Mouse (Mus musculus) hindbrain, embryonic 16.5 days (tissue): Measurements from ENCODE around the gene Trim61. TPM values are rescaled to one million over a fixed set of nuclear protein-coding genes. Genes with fewer than 3 reads are reported as not detected.

Experiments
- ATAC-seq: fragments of 200-750 bp; cut with Nextera tagmentation; 2 replicates; pipeline ENCODE4 v1.8.0; 2017; ENCODE audit warnings: moderate TSS enrichment, moderate library complexity
- H3K27ac ChIP-seq: fragments of 300-500 bp; sonication (generic); 2 replicates; pipeline ENCODE4 v1.5.1; 2014; ENCODE audit warnings: low read depth, mild to moderate bottlenecking, control low read depth, low read length, moderate library complexity
- H3K27me3 ChIP-seq: fragments of 300-500 bp; sonication (generic); replicated peaks from 2 replicates; pipeline ENCODE4 v1.6.1; 2014; ENCODE audit warnings: low read length; ENCODE audit not compliant: control insufficient read depth, insufficient read depth
- H3K36me3 ChIP-seq: fragments of 300-500 bp; sonication (generic); 2 replicates; pipeline ENCODE4 v1.6.1; 2014; ENCODE audit warnings: mild to moderate bottlenecking, low read length, moderate library complexity, mixed read lengths; ENCODE audit not compliant: control insufficient read depth, insufficient read depth
- H3K4me1 ChIP-seq: fragments of 300-500 bp; sonication (generic); 2 replicates; pipeline ENCODE4 v1.6.1; 2014; ENCODE audit warnings: low read depth, low read length; ENCODE audit not compliant: control insufficient read depth, insufficient read depth
- H3K4me2 ChIP-seq: fragments of 300-500 bp; sonication (generic); 2 replicates; pipeline ENCODE4 v1.6.1; 2014; ENCODE audit warnings: mild to moderate bottlenecking, low read length, control low read depth, moderate library complexity
- H3K4me3 ChIP-seq: fragments of 300-500 bp; sonication (generic); 2 replicates; pipeline ENCODE4 v1.5.1; 2014; ENCODE audit warnings: mild to moderate bottlenecking, low read length, control low read depth, moderate library complexity
- H3K9ac ChIP-seq: fragments of 300-500 bp; sonication (generic); 2 replicates; pipeline ENCODE4 v1.6.1; 2014; ENCODE audit warnings: low read depth, mild to moderate bottlenecking, control low read depth, low read length, moderate library complexity
- H3K9me3 ChIP-seq: fragments of 300-500 bp; sonication (generic); 2 replicates; pipeline ENCODE4 v1.6.1; 2014; ENCODE audit warnings: mild to moderate bottlenecking, low read length, moderate library complexity; ENCODE audit not compliant: control insufficient read depth
- WGBS: fragments of 180-500 bp; shearing (Covaris S2); extraction: QIAGEN DNeasy Blood & Tissue Kit; methylation state at CpG from one replicate; pipeline ENCODE4 v1.1.7; 2014; 5-methylcytosine and 5-hydroxymethylcytosine counted together
- polyA plus RNA-seq: library from polyadenylated mRNA; unstranded; fragments of >200 nt; fragmentation: Nextera tagmentation; extraction: Ambion mirVana; gene quantifications from 2 replicates; pipeline ENCODE4 v1.2.1, GENCODE M21; 2015

Gene Trim61
- polyA plus RNA-seq, 1 experiment from 2014 or later = not detected

DNA sequence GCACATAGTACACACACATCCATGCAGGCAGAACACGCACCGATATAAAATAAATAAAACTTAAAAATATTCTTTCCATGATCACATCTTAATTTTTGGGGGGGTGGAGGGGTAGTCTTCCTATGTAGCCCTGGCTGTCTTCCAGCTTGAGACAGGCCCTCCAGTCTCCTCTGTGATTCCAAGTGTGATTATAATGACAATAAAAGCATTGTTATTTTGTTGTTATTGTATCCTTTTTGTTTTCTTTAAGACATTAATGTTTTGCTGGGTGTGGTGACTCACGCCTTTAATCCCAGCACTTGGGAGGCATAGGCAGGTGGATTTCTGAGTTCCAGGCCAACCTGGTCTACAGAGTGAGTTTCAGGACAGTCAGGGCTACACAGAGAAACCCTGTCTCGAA lies 29.5 kb upstream of the Trim61 start:
- Histone ChIP-seq H3K9me3 (no peaks in the 10 kb centered on the region), H3K4me3 (no peak overlapping the region), H3K9ac (no peak overlapping the region), H3K4me2 (no peak overlapping the region), H3K27me3 (no peaks in the 10 kb centered on the region), H3K4me1 (no peaks in the 10 kb centered on the region), H3K36me3 (no peaks in the 10 kb centered on the region), H3K27ac (no peak overlapping the region)
- 80% methylated on average over 4 of the region's 4 CpGs for WGBS
- no peak for ATAC-seq

DNA sequence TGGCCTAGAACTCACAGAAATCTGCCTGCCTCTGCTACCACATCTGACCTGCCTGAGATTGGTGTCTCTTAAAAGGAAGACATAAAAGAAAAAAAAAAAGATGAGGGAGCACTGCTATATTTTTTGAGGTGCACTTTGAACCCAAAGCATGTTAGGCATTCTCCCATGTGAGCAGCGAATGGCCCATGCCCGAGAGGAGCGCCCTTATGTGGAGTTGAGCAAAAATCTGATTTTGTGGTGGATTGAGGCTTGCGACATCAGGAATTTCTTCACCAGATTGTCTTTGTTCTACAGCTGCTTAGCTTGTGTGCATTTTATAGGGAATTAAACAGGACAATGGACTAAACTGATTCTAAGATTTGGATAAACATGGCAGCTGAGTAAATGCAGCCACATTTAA lies 28.9 kb upstream of the Trim61 start:
- Histone ChIP-seq H3K36me3 (no peaks in the 10 kb centered on the region), H3K4me2 (no peak overlapping the region), H3K27me3 (no peaks in the 10 kb centered on the region), H3K4me3 (no peak overlapping the region), H3K4me1 (no peaks in the 10 kb centered on the region), H3K27ac (no peak overlapping the region), H3K9me3 (no peaks in the 10 kb centered on the region), H3K9ac (no peak overlapping the region)
- no peak for ATAC-seq
- WGBS = 90% methylated on average over 4 of the region's 4 CpGs

DNA sequence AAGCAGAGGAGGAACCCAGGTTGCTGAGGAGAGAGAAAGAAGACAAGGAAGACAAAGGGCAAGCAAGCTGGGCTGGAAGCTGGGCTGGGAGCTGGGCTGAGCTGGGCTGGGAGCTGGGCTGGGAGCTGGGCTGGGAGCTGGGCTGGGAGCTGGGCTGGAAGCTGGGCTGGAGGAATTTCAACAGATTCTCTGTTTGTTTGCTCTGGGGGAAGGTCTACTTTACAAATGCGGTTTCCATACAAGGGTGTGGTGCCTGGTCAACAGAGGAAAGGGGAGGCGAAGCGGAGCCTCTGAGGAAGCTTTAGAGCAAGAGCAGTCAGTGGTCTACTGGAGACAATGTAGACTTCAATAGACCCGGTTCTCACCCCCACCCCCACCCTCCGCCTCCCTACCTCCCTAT lies 28.2 kb upstream of the Trim61 start:
- Histone ChIP-seq H3K27me3 (no peaks in the 10 kb centered on the region), H3K9ac (no peak overlapping the region), H3K27ac (no peak overlapping the region), H3K9me3 (no peaks in the 10 kb centered on the region), H3K4me1 (no peaks in the 10 kb centered on the region), H3K4me3 (no peak overlapping the region), H3K36me3 (no peaks in the 10 kb centered on the region), H3K4me2 (no peak overlapping the region; the same call in 1 of the 2 replicates)
- WGBS = 28% methylated on average over 5 of the region's 5 CpGs
- no peak for ATAC-seq

DNA sequence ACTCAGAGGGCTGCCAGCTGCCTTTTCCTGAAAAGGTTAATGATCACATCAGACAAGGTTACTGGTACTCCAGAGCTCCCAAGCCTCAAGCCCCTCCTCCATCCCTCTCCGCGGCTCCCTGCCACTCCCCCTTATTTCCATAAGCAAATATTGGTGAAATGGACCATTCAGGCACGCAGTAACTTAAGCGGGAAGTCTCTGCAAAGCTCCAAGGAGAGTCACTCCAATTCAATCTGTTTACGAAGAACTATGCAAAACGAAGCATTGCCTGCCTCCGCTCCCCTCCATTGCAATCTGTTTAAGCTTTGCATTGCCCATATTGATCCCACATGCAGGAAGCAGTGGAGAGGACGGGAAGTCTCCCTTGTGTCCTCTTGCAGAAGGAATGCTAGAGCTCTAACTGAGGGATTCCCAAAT lies 18.8 kb upstream of the Trim61 start, which contains the start of gene Apela:
Apela (minus strand) TSS at position 220 of the 417 bp plus-strand sequence.
- peaks cover 5% of the 10 kb centered on the region; the same call in 1 of the 2 replicates for H3K4me1 ChIP-seq
- H3K9ac ChIP-seq = peak within 1 kb of the TSS; percentile 48
- 0% methylated on average over 8 of the region's 8 CpGs for WGBS
- H3K9me3 ChIP-seq = no peaks in the 10 kb centered on the region
- H3K4me2 ChIP-seq = peak within 1 kb of the TSS; percentile 63
- ATAC-seq = peak; percentile 84
- H3K27ac ChIP-seq = no peak within 1 kb of the TSS
- H3K36me3 ChIP-seq = no peaks in the 10 kb centered on the region
- no peaks in the 10 kb centered on the region for H3K27me3 ChIP-seq
- peak within 1 kb of the TSS; percentile 41 for H3K4me3 ChIP-seq

DNA sequence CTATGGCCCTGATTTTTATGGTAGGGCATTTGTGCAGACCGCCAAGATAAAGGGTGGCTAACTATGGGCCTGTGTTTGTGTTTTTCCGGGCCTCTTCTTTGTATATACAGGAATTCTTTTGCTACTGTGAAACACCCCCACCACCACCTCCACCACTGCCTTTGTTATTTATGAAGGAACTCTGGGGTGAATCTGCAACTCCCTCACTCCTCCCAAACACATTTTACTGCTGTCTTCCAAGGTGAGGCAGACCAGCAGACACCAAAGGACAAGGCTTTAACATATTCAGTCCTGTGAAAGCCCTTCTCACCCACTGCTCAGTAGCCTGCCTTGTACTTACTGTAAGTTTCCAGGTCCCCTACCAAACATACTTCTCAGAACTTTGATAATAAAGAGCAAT lies 15.8 kb upstream of the Trim61 start:
- H3K9ac ChIP-seq = no peak overlapping the region
- 44% methylated on average over 2 of the region's 2 CpGs for whole genome bisulfite sequencing

DNA sequence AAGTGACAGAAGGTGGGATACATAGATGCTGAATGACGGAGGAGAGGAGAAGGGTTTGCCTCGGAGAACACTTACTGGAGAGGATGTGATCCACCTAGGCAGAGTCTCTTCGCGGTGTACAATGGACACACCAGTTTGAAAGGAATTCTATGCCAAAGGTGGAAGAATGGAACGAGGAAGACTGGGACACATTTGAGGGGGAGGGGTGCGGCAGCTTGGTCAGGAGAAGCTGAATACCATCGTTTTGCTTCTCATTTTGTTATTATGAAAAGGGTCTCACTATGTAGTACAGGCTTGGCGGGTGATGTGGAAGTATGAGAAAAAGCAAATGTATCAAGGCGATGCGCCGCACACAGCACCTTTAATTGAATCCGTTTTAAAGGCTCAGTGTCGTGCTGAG lies 14.7 kb upstream of the Trim61 start:
- no peaks in the 10 kb centered on the region for H3K27me3 ChIP-seq
- H3K9ac ChIP-seq = no peak overlapping the region
- H3K27ac ChIP-seq = no peak overlapping the region
- WGBS = 86% methylated on average over 13 of the region's 13 CpGs
- no peaks in the 10 kb centered on the region for H3K9me3 ChIP-seq
- ATAC-seq = no peak
- H3K4me3 ChIP-seq = no peak overlapping the region
- H3K4me1 ChIP-seq = peaks cover 5% of the 10 kb centered on the region; the same call in 1 of the 2 replicates
- no peak overlapping the region for H3K4me2 ChIP-seq
- H3K36me3 ChIP-seq = no peaks in the 10 kb centered on the region

More for the DNA sequence above, 15.8 kb upstream of the Trim61 start:
- no peaks in the 10 kb centered on the region for H3K36me3 ChIP-seq
- H3K27me3 ChIP-seq = no peaks in the 10 kb centered on the region
- no peaks in the 10 kb centered on the region for H3K9me3 ChIP-seq
- no peak for ATAC-seq
- H3K4me2 ChIP-seq = no peak overlapping the region
- no peak overlapping the region for H3K4me3 ChIP-seq
- no peak overlapping the region for H3K27ac ChIP-seq
- peaks cover 5% of the 10 kb centered on the region; the same call in 1 of the 2 replicates for H3K4me1 ChIP-seq

DNA sequence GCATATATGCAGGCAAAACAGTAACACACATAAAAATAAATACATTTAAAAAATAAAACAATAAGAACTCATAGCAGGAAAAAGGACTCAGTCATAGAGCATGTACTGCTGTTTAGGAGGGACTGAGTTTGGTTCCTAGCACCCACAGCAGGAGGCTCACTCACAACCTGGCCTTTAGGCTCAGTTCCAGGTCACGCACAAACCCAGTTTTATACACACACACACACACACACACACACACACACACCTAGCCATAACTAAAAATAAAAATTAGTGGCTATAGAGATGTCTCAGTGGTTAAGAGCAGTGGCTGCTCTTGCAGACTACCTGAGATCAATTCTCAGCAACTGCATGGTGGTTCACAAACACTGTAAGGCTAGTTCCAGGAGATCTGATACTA lies 13.8 kb upstream of the Trim61 start:
- Histone ChIP-seq H3K36me3 (no peaks in the 10 kb centered on the region), H3K4me3 (no peak overlapping the region), H3K9me3 (no peaks in the 10 kb centered on the region), H3K27me3 (no peaks in the 10 kb centered on the region), H3K4me1 (peaks cover 2% of the 10 kb centered on the region; the same call in 1 of the 2 replicates), H3K27ac (no peak overlapping the region), H3K4me2 (no peak overlapping the region), H3K9ac (no peak overlapping the region)
- 100% methylated on average over 1 of the region's 1 CpGs for WGBS
- no peak for ATAC-seq

DNA sequence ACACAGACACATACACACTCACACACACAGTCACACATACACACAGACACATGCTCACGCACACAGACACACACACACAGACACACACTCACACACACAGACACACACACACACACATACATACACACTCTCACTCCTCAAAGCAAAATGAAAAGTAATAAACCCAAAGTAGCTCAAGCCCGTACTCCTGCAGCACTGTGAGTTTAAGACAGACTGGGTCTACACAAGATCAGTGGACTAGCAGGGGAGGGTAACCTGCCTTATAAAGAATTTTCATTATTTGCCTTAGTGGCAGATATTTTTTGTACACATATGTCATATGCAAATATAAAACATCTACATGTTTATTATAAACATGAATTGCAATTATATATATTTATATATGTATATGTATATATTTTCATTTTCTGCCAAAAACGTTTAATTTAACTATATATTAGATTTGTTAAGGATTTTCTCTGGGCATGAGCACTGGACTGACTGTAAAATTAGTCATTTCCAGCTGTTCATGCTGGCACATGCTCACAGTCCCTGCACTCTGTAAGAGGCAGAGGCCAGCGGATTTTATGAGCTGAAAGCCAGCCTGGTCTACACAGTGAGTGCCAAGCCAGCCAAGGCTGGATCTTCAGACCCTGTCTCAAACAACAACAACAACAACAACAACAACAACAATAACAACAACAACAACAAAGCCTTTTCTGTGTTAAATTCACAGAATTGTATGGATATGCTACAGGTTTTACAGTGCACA lies 12.6 kb upstream of the Trim61 start:
- H3K4me2 ChIP-seq = no peak overlapping the region
- no peaks in the 10 kb centered on the region for H3K27me3 ChIP-seq
- H3K4me1 ChIP-seq = 0 out of 2 replicates have a peak, but pooled peaks cover 2% of the 10 kb centered on the region
- no peak overlapping the region for H3K27ac ChIP-seq
- no peaks in the 10 kb centered on the region for H3K36me3 ChIP-seq
- no peaks in the 10 kb centered on the region for H3K9me3 ChIP-seq
- no peak overlapping the region for H3K9ac ChIP-seq
- 79% methylated on average over 4 of the region's 4 CpGs for WGBS
- H3K4me3 ChIP-seq = no peak overlapping the region
- no peak for ATAC-seq

DNA sequence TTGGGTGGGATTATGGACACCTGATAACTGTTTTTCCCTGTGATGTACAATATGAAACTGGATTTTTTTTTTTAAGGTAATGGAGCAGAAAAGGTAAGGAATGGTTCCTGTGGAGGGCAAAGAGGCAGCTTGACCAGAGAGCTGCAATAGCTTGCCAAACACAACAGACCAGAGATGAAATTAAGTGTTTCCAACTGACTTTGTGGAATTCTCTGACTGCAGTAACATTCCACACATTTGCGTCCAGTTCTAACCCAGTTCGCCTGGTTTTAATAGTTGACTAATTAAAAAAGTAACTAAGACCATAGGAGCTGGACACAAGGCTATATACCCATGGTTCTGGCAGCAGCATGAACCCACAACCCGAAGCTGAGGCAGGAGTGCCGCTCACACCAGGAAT lies 11.5 kb upstream of the Trim61 start:
- H3K9me3 ChIP-seq = no peaks in the 10 kb centered on the region
- H3K9ac ChIP-seq = no peak overlapping the region
- ATAC-seq = no peak
- no peaks in the 10 kb centered on the region for H3K36me3 ChIP-seq
- 91% methylated on average over 4 of the region's 4 CpGs for WGBS
- no peak overlapping the region for H3K27ac ChIP-seq
- H3K4me3 ChIP-seq = no peak overlapping the region
- H3K4me2 ChIP-seq = no peak overlapping the region
- H3K4me1 ChIP-seq = no peaks in the 10 kb centered on the region
- H3K27me3 ChIP-seq = no peaks in the 10 kb centered on the region
